Mouse (Mus musculus) cerebellum, postnatal 36 days (tissue): ENCODE results near the gene Sycp3.
"Not testable (repeated sequence)": the region's sequence is repeated elsewhere in the genome, so short reads cannot be mapped to it uniquely, and the experiment has no call there.

ENCODE experiments used
- DNase-seq, 2 experiments: peaks; one replicate each; pipeline ENCODE4 v3.0.0; 2021 to 2022; ENCODE audit warnings: mixed read lengths in 2 of 2

Gene Sycp3

GRCm38 (mm10) chr10:88459502-88459992 lies at the start of gene Sycp3:
Gene Sycp3 (plus strand): TSS chr10:88459569.
- DNase-seq, result no peak

- no peak for DNase-seq
Observed at GRCm38 (mm10) chr10:88409751-88410150, 49.6 kb upstream of the Sycp3 start.

GRCm38 (mm10) chr10:88412290-88412995 lies 46.9 kb upstream of the Sycp3 start:
- no peak for DNase-seq

- no peak for DNase-seq
Observed at GRCm38 (mm10) chr10:88417686-88418085, 41.7 kb upstream of the Sycp3 start.

GRCm38 (mm10) chr10:88420141-88420541 lies 39.2 kb upstream of the Sycp3 start:
- no peak for DNase-seq

GRCm38 (mm10) chr10:88420655-88421435 lies 38.5 kb upstream of the Sycp3 start:
- no peak for DNase-seq

GRCm38 (mm10) chr10:88426158-88426816 lies 33.1 kb upstream of the Sycp3 start:
- peak; percentile 44 to 61 for DNase-seq

- no peak for DNase-seq
Observed at GRCm38 (mm10) chr10:88426896-88427295, 32.5 kb upstream of the Sycp3 start.

GRCm38 (mm10) chr10:88427998-88428397 lies 31.4 kb upstream of the Sycp3 start:
- no peak for DNase-seq

- DNase-seq, result no peak
Observed at GRCm38 (mm10) chr10:88441224-88441623, 18.1 kb upstream of the Sycp3 start.

GRCm38 (mm10) chr10:88451221-88451620 lies 8.1 kb upstream of the Sycp3 start:
- peak; percentile 47 to 53 for DNase-seq

GRCm38 (mm10) chr10:88451990-88452389 lies 7.4 kb upstream of the Sycp3 start:
- DNase-seq, result no peak

GRCm38 (mm10) chr10:88457816-88458215 lies 1.6 kb upstream of the Sycp3 start:
- DNase-seq, result no peak

- no peak for DNase-seq
Observed at GRCm38 (mm10) chr10:88460122-88460820, 902 bp downstream of the Sycp3 start.

GRCm38 (mm10) chr10:88482866-88483265 lies 23.5 kb downstream of the Sycp3 start:
- DNase-seq, result not testable (repeated sequence)

GRCm38 (mm10) chr10:88488629-88489028 lies 29.3 kb downstream of the Sycp3 start:
- DNase-seq, result no peak

GRCm38 (mm10) chr10:88491632-88492031 lies 32.3 kb downstream of the Sycp3 start:
- no peak for DNase-seq

- DNase-seq, result no peak
Observed at GRCm38 (mm10) chr10:88492658-88493057, 33.3 kb downstream of the Sycp3 start.

- no peak for DNase-seq
Observed at GRCm38 (mm10) chr10:88494959-88495587, 35.7 kb downstream of the Sycp3 start.

GRCm38 (mm10) chr10:88496864-88497564 lies 37.6 kb downstream of the Sycp3 start:
- no peak for DNase-seq

- no peak for DNase-seq
Observed at GRCm38 (mm10) chr10:88499993-88500392, 40.6 kb downstream of the Sycp3 start.

- DNase-seq, result no peak
Observed at GRCm38 (mm10) chr10:88501370-88501769, 42.0 kb downstream of the Sycp3 start.
